Mouse (Mus musculus) lung, postnatal 0 days (tissue): ENCODE results near the gene 9930021J03Rik.

Source experiments
- CTCF ChIP-seq: IDR thresholded peaks from 2 replicates; pipeline ENCODE4 v1.5.1; 2016; ENCODE audit warnings: antibody characterized with exemption, mild to moderate bottlenecking
- EP300 ChIP-seq: IDR thresholded peaks from 2 replicates; pipeline ENCODE4 v1.6.1; 2016; ENCODE audit warnings: antibody characterized with exemption, mild to moderate bottlenecking, control low read depth

- TF ChIP-seq CTCF = no peak
- TF ChIP-seq EP300 = no peak
These were observed 37.8 kb upstream of the 9930021J03Rik start for GRCm38 (mm10) chr19:29843641-29844035.
